Mouse (Mus musculus): ENCODE results near the gene Pabpn1. TPM values are rescaled to one million over a fixed set of nuclear protein-coding genes. Genes with fewer than 3 reads are reported as not detected.
"Not testable (repeated sequence)": the region's sequence is repeated elsewhere in the genome, so short reads cannot be mapped to it uniquely, and the experiment has no call there.

The Pabpn1 gene
- polyA plus RNA-seq, 2 experiments from 2014 or later, result 19.6 to 33.9 TPM

DNA sequence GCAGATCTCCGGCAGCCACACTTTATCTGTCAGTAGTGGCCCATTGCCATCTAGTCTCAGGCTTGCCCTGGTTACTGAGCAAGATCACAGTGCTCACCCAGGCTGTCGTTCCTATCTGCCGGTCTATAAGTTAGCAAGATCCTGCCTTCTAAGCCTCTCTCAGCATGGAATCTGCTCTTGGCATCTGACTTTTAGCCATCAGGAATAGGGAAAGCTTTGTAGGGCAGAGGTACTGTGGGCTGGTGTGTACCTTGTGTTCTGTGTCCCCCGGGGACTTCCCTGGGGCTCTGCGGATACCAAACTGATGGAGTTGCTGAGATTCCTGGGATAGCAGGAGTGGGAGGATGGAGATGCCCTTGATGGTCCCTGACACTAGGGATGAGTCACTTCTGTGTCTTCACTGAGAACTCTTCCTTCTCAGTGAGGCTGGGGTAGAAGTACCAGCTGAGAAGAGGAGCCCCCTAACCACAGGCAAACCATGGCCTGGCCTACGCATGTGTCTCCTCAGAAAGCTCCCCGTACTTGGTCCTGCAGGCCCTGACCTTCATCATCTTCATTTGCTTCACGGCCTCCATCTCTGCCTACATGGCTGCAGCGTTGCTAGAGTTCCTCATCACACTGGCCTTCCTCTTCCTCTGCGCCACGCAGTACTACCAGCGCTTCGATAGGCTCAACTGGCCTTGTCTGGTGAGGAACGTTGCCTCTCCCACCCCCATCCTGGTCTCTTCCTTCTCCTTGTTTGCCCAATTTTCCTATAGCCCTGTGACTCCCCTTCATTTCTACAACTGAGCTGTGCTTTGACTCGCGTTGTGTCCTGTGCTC, 45.3 kb downstream of the Pabpn1 start:
- no peak for ATAC-seq

DNA sequence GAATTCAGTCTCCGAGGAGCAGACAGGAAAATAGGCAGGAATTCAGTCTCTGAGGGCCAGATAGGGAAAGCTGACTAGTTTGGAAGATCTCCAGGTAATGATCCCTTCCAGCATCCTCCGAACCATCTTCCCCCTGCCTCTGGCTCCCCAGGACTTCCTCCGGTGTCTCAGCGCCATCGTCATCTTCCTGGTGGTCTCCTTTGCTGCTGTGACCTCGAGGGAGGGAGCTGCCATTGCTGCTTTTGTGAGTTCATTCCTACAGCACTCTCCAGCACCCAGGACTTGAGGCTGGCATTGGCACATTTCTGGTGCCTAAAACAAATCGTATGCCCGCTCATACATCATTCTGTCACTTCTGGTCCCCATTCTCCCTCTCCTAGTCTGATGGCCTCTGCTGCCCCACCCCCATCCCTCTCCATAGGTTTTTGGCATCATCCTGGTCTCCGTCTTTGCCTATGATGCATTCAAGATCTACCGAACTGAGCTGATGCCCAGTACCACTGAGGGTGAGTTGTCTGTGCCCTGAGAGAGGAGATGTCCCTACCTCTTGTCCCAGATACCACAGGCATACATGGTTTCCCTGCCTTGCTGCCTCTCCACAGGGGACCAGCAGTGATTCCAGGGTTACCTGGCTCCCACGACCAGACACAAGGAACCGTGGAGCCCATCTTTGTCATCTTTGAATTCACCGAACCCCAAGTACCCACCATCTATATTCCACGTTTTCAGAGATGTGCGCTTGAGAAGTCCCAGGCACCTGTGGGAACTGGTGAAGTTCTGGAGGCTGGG, 46.3 kb downstream of the Pabpn1 start:
- no peak for ATAC-seq

- ATAC-seq, result no peak
Measured at GRCm38 (mm10) chr14:54939434-54940175, 47.3 kb downstream of the Pabpn1 start.

DNA sequence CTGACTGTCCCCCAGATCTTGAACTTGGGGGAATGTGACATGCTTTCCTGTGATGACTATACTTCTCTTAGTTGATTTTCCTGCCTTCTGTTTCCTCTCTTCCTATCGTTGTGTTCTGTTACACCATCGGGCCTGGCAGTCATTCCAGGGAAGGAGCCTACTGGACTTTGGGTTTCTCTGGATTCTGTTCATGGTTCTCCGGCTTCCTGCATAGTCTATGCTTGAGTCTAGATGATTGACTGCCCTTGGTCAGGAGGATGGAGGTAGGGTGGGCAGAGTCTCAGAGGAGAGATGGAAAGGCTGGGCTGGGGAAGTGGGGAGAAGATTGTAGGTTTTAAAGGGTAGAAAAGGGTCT, 47.9 kb downstream of the Pabpn1 start:
- ATAC-seq, result no peak

GRCm38 (mm10) chr14:54941024-54941978, 49.0 kb downstream of the Pabpn1 start:
- ATAC-seq, result no peak

DNA sequence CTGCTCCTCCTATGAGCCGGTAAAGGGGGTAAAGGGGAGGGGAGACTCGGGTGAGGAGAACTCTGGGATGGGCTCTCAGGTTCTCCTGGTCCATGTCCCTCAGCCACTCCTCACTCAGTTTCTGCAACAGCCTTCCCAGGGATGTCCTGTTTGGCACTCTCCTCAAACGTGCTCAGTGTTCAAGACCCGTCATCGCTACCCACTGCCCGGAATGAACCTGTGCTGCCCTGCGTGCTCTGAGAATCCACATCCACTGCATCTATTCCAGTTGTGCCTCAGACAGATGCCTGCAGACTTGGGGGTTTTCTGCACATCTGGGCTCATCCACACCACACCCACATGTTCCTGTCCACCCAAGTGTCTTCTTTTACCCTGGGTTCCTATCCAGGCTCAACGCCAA, 50.2 kb downstream of the Pabpn1 start:
- no peak for ATAC-seq

DNA sequence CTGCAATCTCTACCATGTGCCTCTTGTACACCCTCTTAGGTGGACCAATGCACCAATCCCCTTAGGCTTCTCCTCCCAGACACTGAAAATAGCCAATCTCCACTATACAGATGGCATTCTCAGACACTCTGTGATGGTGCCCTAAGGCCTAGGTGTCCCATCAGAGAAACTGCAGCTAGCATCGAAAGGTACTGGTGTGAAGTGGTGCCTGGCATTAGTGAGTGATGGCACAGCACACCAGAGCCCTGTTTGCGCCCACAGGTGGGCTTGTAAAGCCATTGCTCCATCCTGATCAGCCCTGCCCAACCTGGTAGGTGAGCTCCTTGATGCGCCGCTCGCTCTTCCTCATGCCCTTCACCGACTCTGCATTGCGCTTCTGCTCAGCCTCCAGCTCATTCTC, 51.7 kb downstream of the Pabpn1 start:
- no peak for ATAC-seq

- no peak for ATAC-seq
Measured at GRCm38 (mm10) chr14:54944939-54945338, 52.6 kb downstream of the Pabpn1 start.

DNA sequence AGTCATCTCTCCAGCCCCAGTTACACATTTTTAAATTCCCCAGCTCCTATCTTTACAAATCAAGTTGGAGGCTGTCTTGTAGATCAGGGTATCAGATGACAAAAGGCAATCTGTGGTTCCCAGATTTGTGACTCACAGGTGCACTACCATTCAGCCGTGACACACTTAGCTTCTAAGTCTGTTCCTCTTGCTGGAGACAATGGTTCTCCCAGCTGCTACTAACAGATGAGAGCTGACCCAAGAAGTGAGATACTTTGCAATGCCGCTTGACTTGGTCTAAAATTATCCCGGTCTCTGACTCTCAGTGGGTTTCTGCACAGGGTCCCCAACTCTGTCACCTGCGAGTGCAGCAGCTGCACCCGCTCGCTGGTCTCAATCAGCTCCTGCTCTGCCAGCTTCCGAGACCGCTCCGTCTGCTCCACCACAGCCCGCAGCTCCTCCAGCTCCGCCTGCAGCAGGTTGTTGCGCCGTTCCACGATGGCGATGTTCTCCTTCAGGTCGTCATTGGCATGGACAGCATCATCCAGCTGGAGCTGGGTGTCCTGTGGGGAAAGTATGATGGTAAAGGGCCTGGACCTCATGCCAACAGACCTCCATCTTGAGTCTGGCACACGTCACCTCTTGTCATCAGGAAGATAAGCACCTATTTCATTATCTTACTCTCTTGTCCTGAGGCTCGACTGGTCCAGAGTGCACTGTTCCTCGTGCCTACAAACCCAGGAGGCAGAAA, 53.8 kb downstream of the Pabpn1 start:
- no peak for ATAC-seq

DNA sequence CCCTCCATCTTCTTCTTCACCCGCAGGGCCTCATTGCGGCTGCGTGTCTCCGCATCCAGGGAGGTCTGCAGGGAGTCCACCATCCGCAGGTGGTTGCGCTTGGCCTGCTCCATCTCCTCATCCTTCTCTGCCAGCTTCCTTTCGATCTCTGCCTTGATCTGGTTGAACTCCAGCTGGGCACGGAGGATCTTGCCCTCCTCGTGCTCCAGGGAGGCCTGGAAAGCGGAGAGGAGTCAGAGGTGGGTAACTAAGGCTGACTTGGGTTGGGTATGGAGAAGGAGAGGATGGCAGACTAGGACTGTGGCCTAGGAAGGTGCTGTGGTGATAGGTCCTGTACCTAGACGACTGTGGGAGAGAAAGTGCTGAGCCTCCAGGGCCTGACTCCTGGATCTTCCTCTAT, 54.7 kb downstream of the Pabpn1 start:
- ATAC-seq, result not testable (repeated sequence)

Other genes with a start within 250 kb of the Pabpn1 start
- gene 1700123O20Rik, start 206.3 kb upstream of the Pabpn1 start, polyA plus RNA-seq (2017; shearing (Covaris generic)), result 100 to 1,000 TPM in 1 of 2 experiments, 10 to 100 TPM in 1; 98.9 to 105 TPM
- gene Acin1, start 205.6 kb upstream of the Pabpn1 start, polyA plus RNA-seq (2017; shearing (Covaris generic)), result 100 to 1,000 TPM; 151 to 179 TPM
- gene Gm29776, start 193.7 kb upstream of the Pabpn1 start, polyA plus RNA-seq (2017; shearing (Covaris generic)), result not detected
- not detected for gene Cebpe, start 180.3 kb upstream of the Pabpn1 start, polyA plus RNA-seq (2017; shearing (Covaris generic))
- gene Slc7a8, start 110.6 kb upstream of the Pabpn1 start, polyA plus RNA-seq (2017; shearing (Covaris generic)), result under 1 TPM in 1 of 2 experiments, not detected in 1; 0.14 TPM
- gene Rnf212b, start 78.4 kb upstream of the Pabpn1 start, polyA plus RNA-seq (2017; shearing (Covaris generic)), result not detected
- gene Homez, start 21.5 kb upstream of the Pabpn1 start, polyA plus RNA-seq (2017; shearing (Covaris generic)), result 1 to 10 TPM; 3.4 to 7.6 TPM
- gene Ppp1r3e, start 14.9 kb upstream of the Pabpn1 start, polyA plus RNA-seq (2017; shearing (Covaris generic)), result 1 to 10 TPM in 1 of 2 experiments, not detected in 1; 1.1 TPM
- 1 to 10 TPM; 1.3 to 2.7 TPM for gene Bcl2l2, start 9.1 kb upstream of the Pabpn1 start, polyA plus RNA-seq (2017; shearing (Covaris generic))
- gene Gm20521, start 9.1 kb upstream of the Pabpn1 start, polyA plus RNA-seq (2017; shearing (Covaris generic)), result not detected
- gene Slc22a17, start 20.6 kb downstream of the Pabpn1 start, polyA plus RNA-seq (2017; shearing (Covaris generic)), result 1 to 10 TPM in 1 of 2 experiments, under 1 TPM in 1; 0.71 to 1.1 TPM
- not detected for gene Efs, start 33.6 kb downstream of the Pabpn1 start, polyA plus RNA-seq (2017; shearing (Covaris generic))
- not detected for gene Il25, start 40.2 kb downstream of the Pabpn1 start, polyA plus RNA-seq (2017; shearing (Covaris generic))
- not detected for gene Cmtm5, start 43.8 kb downstream of the Pabpn1 start, polyA plus RNA-seq (2017; shearing (Covaris generic))
- gene Myh6, start 74.4 kb downstream of the Pabpn1 start, polyA plus RNA-seq (2017; shearing (Covaris generic)), result not detected
- gene Gm17428, start 84.4 kb downstream of the Pabpn1 start, polyA plus RNA-seq (2017; shearing (Covaris generic)), result not detected
- gene Myh7, start 102.1 kb downstream of the Pabpn1 start, polyA plus RNA-seq (2017; shearing (Covaris generic)), result not detected
- 100 to 1,000 TPM; 181 to 192 TPM for gene Ngdn, start 123.0 kb downstream of the Pabpn1 start, polyA plus RNA-seq (2017; shearing (Covaris generic))
- gene Zfhx2, start 199.8 kb downstream of the Pabpn1 start, polyA plus RNA-seq (2017; shearing (Covaris generic)), result 1 to 10 TPM; 4.2 to 4.6 TPM
- 10 to 100 TPM; 11.6 to 17.9 TPM for gene Thtpa, start 202.3 kb downstream of the Pabpn1 start, polyA plus RNA-seq (2017; shearing (Covaris generic))
- gene Ap1g2, start 214.1 kb downstream of the Pabpn1 start, polyA plus RNA-seq (2017; shearing (Covaris generic)), result 100 to 1,000 TPM; 110 to 194 TPM
- not detected for gene Jph4, start 224.4 kb downstream of the Pabpn1 start, polyA plus RNA-seq (2017; shearing (Covaris generic))

All from CD4-positive, CD25-positive, alpha-beta regulatory T cell, adult 4 months (primary cell).